Mouse (Mus musculus): ENCODE measurements around the gene Shc4. TPM values are rescaled to one million over a fixed set of nuclear protein-coding genes. Genes with fewer than 3 reads are reported as not detected.
A peak's percentile ranks its signal among the peaks of the same experiment; 100 is the strongest.

Gene Shc4
- polyA plus RNA-seq, 1 experiment from 2014 or later, result 0.57 TPM

DNA sequence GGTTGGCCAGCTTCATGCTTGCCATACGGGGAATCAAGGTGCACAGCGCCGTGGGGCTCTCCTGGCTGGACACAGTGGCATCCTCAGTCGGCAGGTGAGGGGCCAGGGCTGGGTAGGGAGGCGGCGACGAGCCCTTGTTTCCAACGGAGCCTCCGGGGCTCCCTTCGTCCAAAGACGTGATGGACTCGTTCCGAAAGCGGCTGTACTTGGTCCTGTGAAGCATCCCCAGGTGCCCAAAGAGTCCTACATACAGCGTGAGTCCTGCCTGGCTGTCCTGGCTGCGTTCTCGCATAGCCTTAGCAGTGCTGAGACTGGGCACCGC is 901 bp downstream of the Shc4 start:
- peak; percentile 9; the same call in 1 of the 2 replicates for ATAC-seq
- H3K4me2 ChIP-seq, result peak overlapping the region; percentile 93
- peaks cover 39% of the 10 kb centered on the region for H3K27me3 ChIP-seq
- peak overlapping the region; percentile 67 for H3K9ac ChIP-seq
- 1% methylated on average over 18 of the region's 18 CpGs for WGBS
- peak overlapping the region; percentile 51 for H3K4me3 ChIP-seq
- H3K36me3 ChIP-seq (ENCODE audit: poor library complexity, severe bottlenecking), result no peaks in the 10 kb centered on the region
- H3K27ac ChIP-seq, result no peak overlapping the region
- peaks cover 22% of the 10 kb centered on the region for H3K4me1 ChIP-seq
- H3K9me3 ChIP-seq (replicated peaks), result no peaks in the 10 kb centered on the region

DNA sequence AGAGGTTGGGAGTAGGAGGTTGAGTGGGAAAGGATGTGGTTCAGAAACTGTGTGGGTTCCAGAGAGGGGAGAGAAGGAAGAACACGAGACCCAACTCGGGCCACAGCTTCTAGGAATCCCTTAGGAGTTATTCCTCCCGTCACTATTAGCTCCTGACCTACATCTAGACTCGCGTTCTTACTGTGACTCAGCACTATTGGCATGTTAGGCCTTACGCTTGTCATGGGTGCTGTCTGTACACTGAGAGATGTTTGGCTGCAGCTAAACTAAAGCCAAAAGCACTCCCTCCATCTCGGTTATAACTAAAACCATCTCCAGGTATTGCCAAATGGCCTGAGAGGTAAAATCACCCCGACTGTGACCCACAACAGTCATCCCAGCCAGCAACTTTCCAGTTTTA is 7.3 kb downstream of the Shc4 start:
- no peak overlapping the region for H3K4me3 ChIP-seq
- H3K27ac ChIP-seq, result no peak overlapping the region
- WGBS, result 90% methylated on average over 8 of the region's 8 CpGs
- no peaks in the 10 kb centered on the region for H3K9me3 ChIP-seq (replicated peaks)
- ATAC-seq, result no peak
- H3K4me1 ChIP-seq, result no peaks in the 10 kb centered on the region
- no peak overlapping the region for H3K4me2 ChIP-seq
- H3K27me3 ChIP-seq, result peaks cover 5% of the 10 kb centered on the region
- H3K9ac ChIP-seq, result no peak overlapping the region
- H3K36me3 ChIP-seq (ENCODE audit: poor library complexity, severe bottlenecking), result no peaks in the 10 kb centered on the region

DNA sequence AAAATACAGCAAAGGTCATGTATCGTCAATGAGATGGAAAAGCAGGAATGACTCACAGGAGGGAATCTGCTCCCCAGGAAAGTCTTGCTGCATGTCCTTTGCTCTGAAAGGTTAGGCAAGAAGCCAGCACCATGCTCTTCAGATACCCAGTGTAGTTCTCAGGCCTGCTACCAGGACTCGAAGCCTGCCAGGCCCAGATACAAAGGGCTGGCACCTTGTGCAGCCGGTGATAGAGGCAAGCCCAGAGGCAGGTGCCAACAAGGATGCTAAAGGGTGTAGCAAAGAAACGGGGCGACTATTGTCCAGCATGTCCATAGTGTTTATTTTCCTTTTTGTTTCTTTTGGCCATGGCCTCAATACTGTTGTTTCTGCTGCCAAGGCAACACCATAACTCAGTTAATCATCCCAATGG is 17.4 kb downstream of the Shc4 start:
- H3K27me3 ChIP-seq, result no peaks in the 10 kb centered on the region
- no peaks in the 10 kb centered on the region for H3K36me3 ChIP-seq (ENCODE audit: poor library complexity, severe bottlenecking)
- 56% methylated on average over 5 of the region's 5 CpGs for WGBS
- no peak overlapping the region for H3K9ac ChIP-seq
- H3K4me1 ChIP-seq, result peaks cover 21% of the 10 kb centered on the region
- no peak overlapping the region for H3K27ac ChIP-seq
- peak; percentile 36; the same call in 1 of the 2 replicates for ATAC-seq
- H3K4me2 ChIP-seq, result no peak overlapping the region
- H3K4me3 ChIP-seq, result no peak overlapping the region
- no peaks in the 10 kb centered on the region for H3K9me3 ChIP-seq (replicated peaks)

DNA sequence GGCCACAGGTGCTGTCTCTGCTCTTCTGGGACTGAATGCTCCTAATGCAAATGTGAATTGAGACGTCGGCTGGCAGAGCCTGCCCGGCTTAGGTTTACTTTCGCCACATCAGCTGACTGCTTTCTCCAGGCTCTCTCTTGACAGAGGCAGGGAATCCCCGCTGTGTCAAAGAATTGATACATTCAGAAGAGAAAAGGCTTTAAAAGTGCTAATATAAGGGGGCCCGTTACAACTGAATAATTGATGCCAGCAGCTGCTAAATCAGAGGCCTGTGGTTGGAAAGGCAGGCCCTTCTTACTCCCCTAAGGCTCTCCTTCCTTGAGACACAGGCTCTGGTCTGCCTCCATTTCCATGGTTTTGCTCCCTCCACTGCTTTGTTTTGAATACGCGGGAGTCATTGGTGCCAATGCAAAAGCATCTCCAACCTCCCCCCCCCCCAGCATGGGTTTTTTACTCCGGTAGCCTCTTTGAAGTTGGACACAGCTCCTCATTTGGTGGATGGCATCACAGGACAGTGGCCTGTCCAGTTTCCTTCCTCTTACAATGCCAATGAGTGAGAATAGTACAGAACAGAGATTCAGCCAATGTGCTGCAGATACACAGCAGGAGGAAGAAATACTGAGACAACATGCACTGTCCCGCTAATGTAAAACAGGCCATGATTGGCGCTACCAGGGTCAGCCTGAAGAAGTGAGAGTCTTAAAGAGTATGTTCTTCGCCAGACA is 18.9 kb downstream of the Shc4 start:
- Histone ChIP-seq H3K4me3 (no peak overlapping the region), H3K9ac (0 out of 2 replicates have a peak overlapping the region, but pooled peaks have one; percentile 3), H3K4me1 (peaks cover 21% of the 10 kb centered on the region), H3K4me2 (no peak overlapping the region), H3K36me3 (ENCODE audit: poor library complexity, severe bottlenecking) (no peaks in the 10 kb centered on the region), H3K9me3 (replicated peaks) (no peaks in the 10 kb centered on the region), H3K27me3 (no peaks in the 10 kb centered on the region), H3K27ac (peak overlapping the region; percentile 48; the same call in 1 of the 2 replicates)
- WGBS, result 24% methylated on average over 12 of the region's 12 CpGs
- ATAC-seq, result peak; percentile 78; the same call in 1 of the 2 replicates

- WGBS, result 90% methylated on average over 2 of the region's 2 CpGs
- H3K9ac ChIP-seq, result no peak overlapping the region
- no peak for ATAC-seq
These were observed 21.1 kb downstream of the Shc4 start for GRCm38 (mm10) chr2:125702851-125703250.

GRCm38 (mm10) chr2:125701606-125702005 is 22.3 kb downstream of the Shc4 start:
- no peak overlapping the region for H3K4me2 ChIP-seq
- no peak overlapping the region for H3K9ac ChIP-seq
- no peaks in the 10 kb centered on the region for H3K36me3 ChIP-seq (ENCODE audit: poor library complexity, severe bottlenecking)
- H3K4me1 ChIP-seq, result peaks cover 21% of the 10 kb centered on the region
- 85% methylated on average over 2 of the region's 2 CpGs for WGBS
- no peak overlapping the region for H3K27ac ChIP-seq
- no peak for ATAC-seq
- H3K27me3 ChIP-seq, result no peaks in the 10 kb centered on the region
- H3K4me3 ChIP-seq, result no peak overlapping the region
- H3K9me3 ChIP-seq (replicated peaks), result no peaks in the 10 kb centered on the region

More at GRCm38 (mm10) chr2:125702851-125703250, 21.1 kb downstream of the Shc4 start:
- H3K9me3 ChIP-seq (replicated peaks), result no peaks in the 10 kb centered on the region
- no peak overlapping the region for H3K4me2 ChIP-seq
- no peak overlapping the region for H3K4me3 ChIP-seq
- no peaks in the 10 kb centered on the region for H3K36me3 ChIP-seq (ENCODE audit: poor library complexity, severe bottlenecking)
- H3K27me3 ChIP-seq, result no peaks in the 10 kb centered on the region
- H3K27ac ChIP-seq, result no peak overlapping the region
- peaks cover 21% of the 10 kb centered on the region for H3K4me1 ChIP-seq

DNA sequence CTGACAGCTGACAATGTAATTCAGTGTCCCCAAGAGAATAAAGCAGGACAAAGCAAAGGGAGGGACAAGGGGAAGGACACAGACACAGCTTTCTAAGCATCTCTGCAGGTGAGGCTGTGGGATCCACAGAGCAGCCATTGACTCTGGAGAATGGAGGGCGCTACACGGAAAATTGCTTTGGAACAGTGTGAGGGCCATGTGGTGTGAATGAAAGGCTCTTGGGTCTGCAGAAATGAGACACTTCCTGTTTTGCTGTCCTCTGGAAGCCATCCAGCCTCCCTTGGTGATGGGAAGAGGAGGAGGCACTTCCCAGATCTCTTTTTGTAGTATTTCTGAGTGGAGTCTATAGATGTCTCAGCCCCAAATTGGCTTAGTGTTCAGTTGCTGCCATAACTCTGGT is 27.7 kb downstream of the Shc4 start:
- H3K27ac ChIP-seq, result no peak overlapping the region
- H3K36me3 ChIP-seq (ENCODE audit: poor library complexity, severe bottlenecking), result no peaks in the 10 kb centered on the region
- WGBS, result 60% methylated on average over 2 of the region's 2 CpGs
- no peaks in the 10 kb centered on the region for H3K4me1 ChIP-seq
- no peak overlapping the region for H3K9ac ChIP-seq
- H3K9me3 ChIP-seq (replicated peaks), result no peaks in the 10 kb centered on the region
- H3K4me3 ChIP-seq, result no peak overlapping the region
- no peak for ATAC-seq
- H3K4me2 ChIP-seq, result no peak overlapping the region
- H3K27me3 ChIP-seq, result no peaks in the 10 kb centered on the region

GRCm38 (mm10) chr2:125694798-125695197 is 29.1 kb downstream of the Shc4 start:
- Histone ChIP-seq H3K27ac (no peak overlapping the region), H3K4me2 (no peak overlapping the region), H3K9me3 (replicated peaks) (no peaks in the 10 kb centered on the region), H3K4me1 (no peaks in the 10 kb centered on the region), H3K36me3 (ENCODE audit: poor library complexity, severe bottlenecking) (no peaks in the 10 kb centered on the region), H3K27me3 (no peaks in the 10 kb centered on the region), H3K4me3 (no peak overlapping the region), H3K9ac (no peak overlapping the region)
- no peak for ATAC-seq
- WGBS, result 94% methylated on average over 2 of the region's 2 CpGs

DNA sequence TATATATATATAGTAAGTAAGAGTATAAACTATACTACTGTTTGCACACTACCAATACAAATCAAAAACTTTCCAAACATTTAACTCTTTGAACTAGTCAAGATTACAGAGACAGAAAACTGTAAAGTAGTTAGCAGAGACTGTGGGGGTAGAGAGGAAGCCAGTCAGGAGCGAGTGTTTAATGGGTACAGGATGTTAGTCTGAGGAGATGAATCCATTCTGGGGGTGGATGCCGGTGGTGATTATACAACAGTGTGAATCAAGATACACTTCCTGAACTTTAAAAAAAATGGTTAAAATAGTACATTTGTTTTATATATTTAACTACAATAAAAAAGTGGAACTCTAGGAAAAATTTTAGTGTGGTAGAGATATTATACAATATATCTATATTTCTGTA is 31.9 kb downstream of the Shc4 start:
- WGBS, result 88% methylated on average over 2 of the region's 2 CpGs
- Histone ChIP-seq H3K9me3 (replicated peaks) (no peaks in the 10 kb centered on the region), H3K36me3 (ENCODE audit: poor library complexity, severe bottlenecking) (no peaks in the 10 kb centered on the region), H3K4me2 (no peak overlapping the region), H3K27ac (no peak overlapping the region), H3K4me3 (no peak overlapping the region), H3K4me1 (no peaks in the 10 kb centered on the region), H3K9ac (no peak overlapping the region), H3K27me3 (no peaks in the 10 kb centered on the region)
- no peak for ATAC-seq

- no peak for ATAC-seq
- H3K9me3 ChIP-seq (replicated peaks), result no peaks in the 10 kb centered on the region
- H3K27me3 ChIP-seq, result no peaks in the 10 kb centered on the region
- H3K4me2 ChIP-seq, result no peak overlapping the region
- peaks cover 6% of the 10 kb centered on the region for H3K4me1 ChIP-seq
- WGBS, result 54% methylated on average over 9 of the region's 9 CpGs
- no peak overlapping the region for H3K4me3 ChIP-seq
- H3K36me3 ChIP-seq (ENCODE audit: poor library complexity, severe bottlenecking), result no peaks in the 10 kb centered on the region
- H3K27ac ChIP-seq, result no peak overlapping the region
- H3K9ac ChIP-seq, result no peak overlapping the region
These were observed 38.4 kb downstream of the Shc4 start for GRCm38 (mm10) chr2:125685441-125686150.

DNA sequence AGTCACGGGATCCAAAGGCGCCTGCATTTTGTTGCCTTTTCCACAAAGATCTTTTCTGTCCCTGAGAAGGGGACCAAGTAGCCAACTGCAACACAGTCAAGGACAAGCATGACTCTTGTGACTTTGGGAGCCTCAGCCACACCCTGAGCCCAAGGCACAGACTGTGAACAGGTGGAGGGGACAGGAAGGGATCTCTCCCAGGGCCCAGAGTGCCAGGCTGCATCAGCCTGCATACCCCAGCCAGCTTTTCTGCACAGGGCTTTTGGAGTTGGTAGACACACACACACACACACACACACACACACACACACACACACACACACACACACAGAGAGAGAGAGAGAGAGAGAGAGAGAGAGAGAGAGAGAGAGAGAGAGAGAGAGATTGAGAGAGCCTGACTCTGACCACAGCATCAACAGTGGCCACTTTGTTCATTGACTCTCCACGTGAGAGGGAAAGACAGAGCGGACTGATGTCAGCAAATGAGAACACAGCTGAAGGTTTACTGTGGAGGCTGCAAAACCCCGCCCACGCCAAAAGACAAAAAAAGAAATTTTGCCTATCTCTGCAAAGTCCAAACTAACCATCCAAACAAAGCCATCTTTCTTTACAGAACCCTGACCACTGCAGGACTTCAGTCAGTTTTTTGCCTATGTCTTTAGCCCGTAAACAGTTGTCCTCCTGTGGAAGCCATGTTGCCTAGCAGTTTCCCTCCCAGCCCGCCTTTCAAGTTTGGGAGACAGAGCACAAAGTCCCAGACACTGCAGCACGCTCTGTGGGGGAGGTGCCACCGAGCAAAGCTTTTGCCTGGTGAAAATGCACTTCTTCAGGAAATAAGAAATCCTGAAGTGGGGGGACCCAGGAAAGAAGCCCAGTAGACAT is 39.1 kb downstream of the Shc4 start:
- peaks cover 6% of the 10 kb centered on the region for H3K4me1 ChIP-seq
- no peak for ATAC-seq
- no peak overlapping the region for H3K4me2 ChIP-seq
- H3K9ac ChIP-seq, result no peak overlapping the region
- no peak overlapping the region for H3K27ac ChIP-seq
- H3K9me3 ChIP-seq (replicated peaks), result no peaks in the 10 kb centered on the region
- no peak overlapping the region for H3K4me3 ChIP-seq
- 59% methylated on average over 10 of the region's 10 CpGs for WGBS
- no peaks in the 10 kb centered on the region for H3K27me3 ChIP-seq
- no peaks in the 10 kb centered on the region for H3K36me3 ChIP-seq (ENCODE audit: poor library complexity, severe bottlenecking)

GRCm38 (mm10) chr2:125683895-125684294 is 40.1 kb downstream of the Shc4 start:
- no peaks in the 10 kb centered on the region for H3K27me3 ChIP-seq
- H3K4me2 ChIP-seq, result no peak overlapping the region
- 84% methylated on average over 7 of the region's 7 CpGs for WGBS
- H3K9me3 ChIP-seq (replicated peaks), result no peaks in the 10 kb centered on the region
- no peaks in the 10 kb centered on the region for H3K36me3 ChIP-seq (ENCODE audit: poor library complexity, severe bottlenecking)
- H3K4me1 ChIP-seq, result peaks cover 6% of the 10 kb centered on the region
- no peak for ATAC-seq
- no peak overlapping the region for H3K4me3 ChIP-seq
- no peak overlapping the region for H3K9ac ChIP-seq
- H3K27ac ChIP-seq, result no peak overlapping the region
